Mouse (Mus musculus): ENCODE results near the gene Msi2.

The Msi2 gene

DNA sequence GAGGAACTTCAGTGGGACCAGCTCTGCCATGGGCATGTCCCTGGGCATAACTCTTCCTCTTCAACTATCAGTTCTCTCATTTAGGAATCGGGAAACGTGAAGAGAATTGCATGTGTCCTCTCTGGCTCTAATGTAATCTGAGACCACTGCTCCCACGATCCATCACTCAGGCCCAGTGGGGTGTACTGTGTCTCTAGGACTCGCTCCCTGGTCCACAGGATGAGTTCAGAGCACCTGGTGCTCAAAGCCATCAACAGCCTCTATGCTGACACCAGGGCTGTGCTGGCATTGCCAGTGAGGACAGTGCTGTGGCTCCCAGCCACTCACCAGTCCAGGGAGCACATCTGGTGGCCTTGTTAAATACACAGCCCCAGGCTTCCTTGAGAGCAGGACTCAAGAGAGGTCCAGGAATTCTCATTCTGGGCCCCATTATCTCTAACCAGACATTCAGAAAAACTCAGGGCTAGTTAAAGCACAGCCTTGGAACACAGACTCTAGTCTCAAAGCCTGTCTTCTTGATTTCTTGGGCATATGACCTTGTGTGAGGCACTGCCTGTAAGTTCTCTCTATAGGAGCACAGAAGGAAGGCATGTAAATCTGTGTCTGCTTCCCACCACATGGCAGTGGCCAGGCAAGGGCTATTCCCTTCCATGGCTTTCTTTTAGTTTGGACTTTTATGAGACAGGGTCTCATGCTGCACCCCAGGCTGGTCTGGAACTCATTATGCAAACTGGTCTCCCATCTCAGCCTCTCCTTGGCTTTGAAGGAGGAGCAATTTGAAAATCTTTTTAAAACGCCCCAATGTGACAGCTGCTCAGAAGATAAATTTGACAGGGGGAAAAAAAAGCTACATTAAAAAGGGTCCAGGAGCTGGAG, 211.5 kb downstream of the Msi2 start:
- DNase-seq: no peak

DNA sequence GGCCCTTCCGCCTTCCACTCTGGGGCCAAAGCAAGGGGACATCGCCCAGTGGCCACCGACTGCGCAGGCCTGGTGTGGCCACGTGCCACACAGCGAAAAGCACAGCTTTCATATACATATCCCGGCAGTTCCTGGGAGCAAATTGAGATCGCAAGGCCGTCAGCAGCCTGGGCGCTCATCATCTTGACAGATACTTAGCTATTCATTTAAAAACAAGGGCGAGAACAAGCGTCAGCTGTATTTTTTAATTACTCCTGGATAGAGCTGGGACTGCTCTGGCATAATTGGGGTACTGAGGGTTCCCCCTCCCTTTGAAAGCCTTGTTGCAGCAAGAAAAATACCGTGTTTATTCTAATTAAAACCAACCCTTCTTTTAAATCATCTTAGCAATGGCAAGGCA, 212.2 kb downstream of the Msi2 start:
- no peak for DNase-seq

DNA sequence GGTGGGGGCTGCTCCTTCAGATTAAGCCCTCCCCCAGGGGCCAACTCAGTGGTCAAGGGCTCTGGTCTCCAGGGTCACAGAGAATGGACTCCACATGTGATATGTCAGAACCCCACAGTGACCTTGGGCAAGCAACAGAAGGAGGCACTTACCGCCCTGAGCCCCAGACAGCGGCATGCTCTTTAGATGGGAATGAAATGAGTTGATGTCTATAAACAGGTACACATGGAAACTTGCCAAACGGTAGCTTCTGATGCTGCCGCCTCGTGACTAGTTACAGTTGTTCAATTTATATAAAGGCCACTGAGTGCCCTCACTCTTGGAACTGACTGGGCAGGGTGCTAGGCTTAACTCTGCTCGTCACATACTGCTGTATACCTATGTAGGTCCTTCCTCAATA, 215.7 kb downstream of the Msi2 start:
- no peak for DNase-seq

- no peak for DNase-seq
These were observed 219.8 kb downstream of the Msi2 start for GRCm38 (mm10) chr11:88498491-88498890.

DNA sequence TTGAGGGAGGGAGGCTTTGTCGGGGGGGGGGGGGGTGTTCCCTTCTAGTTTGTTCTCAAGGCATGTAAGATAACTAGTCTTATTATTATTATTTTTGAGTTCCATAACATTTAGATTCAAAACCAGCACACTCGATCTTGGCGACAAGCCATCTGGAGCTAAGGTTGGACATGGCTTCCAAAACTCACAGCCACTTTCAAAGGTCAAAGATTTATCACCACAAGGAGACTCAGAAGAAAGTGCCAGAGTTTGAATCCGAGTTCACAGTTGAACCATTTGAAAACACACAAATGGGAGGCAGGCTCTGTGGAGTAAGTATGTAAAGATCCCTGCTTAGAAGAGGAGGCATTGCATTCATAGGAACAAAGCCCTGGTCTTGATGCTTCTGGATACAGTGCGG, 221.9 kb downstream of the Msi2 start:
- DNase-seq: no peak

- DNase-seq: no peak
These were observed 222.6 kb downstream of the Msi2 start for GRCm38 (mm10) chr11:88495759-88496158.

- no peak for DNase-seq
These were observed 223.3 kb downstream of the Msi2 start for GRCm38 (mm10) chr11:88495018-88495417.

DNA sequence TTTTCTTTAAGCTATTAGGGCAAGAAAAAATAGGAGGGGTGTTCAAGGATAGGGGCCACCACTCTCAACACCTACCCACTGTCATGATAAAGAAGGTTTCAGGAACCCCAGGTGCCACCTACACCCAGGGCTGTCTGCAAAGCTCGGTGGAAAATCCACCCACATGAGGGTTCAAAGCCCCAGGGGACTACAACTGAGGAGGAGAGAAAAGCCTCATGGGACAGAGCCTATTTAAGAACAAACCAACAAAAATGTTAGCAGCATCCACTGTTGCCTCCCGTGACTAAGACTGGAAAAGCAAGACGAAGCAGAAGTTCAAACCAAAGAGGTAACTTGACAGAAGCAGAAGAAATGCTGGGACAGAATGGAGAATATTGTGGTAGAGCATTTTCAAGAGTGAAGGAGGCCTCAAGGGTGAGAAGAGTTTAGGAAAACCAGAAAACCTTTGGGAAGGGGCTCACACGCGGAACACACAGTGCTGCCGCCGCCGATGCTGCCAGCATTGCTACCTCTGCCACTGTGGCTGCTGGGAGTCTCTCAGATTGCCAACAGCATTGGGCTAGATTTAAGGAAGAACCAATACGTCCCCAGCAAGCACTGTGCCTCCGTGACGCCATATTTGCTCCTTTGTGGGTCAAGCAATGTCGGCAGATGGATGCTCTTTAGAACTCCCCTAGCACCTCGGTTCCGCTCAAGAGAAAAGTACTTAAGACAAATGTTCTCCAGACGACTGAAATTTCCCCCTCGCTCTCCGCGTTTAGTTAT, 224.3 kb downstream of the Msi2 start:
- no peak for DNase-seq

DNA sequence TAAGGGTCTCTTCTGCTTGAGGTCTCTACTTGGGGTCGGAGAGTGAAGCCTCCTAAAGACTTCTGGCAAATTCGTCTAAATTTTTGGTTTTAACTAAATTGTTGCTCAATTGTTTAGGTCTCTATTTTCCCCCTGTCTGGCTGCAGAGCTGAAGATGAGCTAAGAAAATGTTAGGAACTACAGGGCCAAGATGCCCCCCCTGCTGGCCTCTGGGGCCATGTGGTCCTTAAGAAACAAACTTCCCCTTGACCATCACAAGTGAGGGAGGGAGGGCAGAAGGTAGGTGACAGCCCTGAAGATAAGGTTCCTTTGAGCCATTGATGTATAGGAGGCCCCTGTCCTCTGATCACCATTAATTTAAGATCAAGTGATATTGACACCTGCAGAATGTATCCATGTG, 225.7 kb downstream of the Msi2 start:
- DNase-seq: no peak

DNA sequence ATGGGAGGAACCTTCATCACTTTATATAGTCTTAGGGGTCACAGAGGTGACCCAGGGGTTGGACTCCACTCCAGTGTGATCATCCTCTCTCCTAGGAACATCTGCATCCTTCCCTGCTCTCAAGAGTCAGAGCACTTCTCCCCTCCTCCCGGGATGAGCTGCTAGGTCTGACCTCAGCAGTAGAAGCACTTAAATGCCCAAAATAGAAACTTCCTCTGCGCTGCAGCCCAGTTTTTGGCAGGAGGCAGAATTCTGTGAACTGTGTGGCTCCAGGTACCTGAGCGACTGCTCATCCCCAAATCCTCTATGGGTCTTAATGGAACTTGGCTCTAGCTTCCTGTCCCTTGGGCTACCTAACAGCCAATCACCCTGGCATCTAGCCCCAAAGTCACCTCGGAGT, 228.3 kb downstream of the Msi2 start:
- no peak for DNase-seq

GRCm38 (mm10) chr11:88488941-88489724, 229.2 kb downstream of the Msi2 start:
- no peak for DNase-seq

DNA sequence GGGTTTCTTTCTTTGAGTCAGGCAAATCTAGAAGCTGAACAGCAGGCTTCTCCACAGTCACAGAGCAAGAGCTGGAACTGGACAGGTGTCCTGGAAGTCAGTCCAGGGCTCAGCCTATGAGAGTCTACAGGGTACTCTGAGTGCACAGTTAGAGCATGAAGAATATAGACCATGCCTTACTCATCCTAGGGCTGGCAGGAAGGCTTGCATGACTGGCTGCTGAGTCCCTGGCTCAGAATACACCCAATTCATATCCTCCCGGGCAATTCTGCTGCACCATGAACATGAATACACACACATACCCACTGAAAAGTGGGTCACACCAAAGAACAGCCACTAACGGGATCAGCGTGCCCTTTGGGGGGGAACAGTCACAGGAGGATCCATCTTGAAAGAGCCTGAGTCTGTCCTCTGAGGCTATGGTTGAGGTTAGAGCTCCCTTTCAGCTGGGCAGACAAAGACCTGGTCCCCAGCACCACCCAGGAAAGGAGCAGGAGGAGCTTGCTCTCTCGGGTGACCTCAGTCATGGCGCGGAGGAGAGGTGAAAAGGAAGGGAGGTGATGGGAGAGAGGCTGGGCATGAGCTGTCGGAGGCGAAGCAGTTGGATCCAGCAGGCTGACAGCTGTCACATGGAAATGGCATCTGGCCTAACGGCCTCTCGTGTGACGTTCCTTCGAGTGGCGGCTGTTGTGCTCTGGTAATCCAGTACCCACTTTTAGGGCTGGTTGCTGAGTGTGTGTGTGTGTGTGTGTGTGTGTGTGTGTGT, 230.0 kb downstream of the Msi2 start:
- DNase-seq: no peak

GRCm38 (mm10) chr11:88485987-88486386, 232.3 kb downstream of the Msi2 start:
- DNase-seq: peak; percentile 17

DNA sequence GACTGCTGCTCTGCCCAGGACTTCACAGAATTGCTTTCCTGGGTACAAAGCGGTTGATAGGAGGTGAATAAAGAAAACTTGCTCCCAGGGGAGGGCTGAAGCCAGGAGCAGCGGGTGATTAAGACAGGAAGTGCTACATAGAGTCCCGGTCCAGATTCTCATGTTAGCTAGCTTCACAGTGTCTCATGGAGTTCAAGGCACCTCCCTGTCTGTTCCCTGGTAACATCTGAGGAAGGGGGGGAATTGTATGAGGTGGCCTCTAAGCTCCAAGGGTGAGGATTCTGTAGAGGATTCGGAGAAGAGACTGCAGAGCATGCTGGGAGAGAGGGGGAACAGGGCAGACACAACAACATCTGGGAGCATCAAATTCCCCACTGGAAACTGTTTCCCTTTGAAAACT, 233.2 kb downstream of the Msi2 start:
- no peak for DNase-seq

GRCm38 (mm10) chr11:88484047-88484446, 234.3 kb downstream of the Msi2 start:
- no peak for DNase-seq

DNA sequence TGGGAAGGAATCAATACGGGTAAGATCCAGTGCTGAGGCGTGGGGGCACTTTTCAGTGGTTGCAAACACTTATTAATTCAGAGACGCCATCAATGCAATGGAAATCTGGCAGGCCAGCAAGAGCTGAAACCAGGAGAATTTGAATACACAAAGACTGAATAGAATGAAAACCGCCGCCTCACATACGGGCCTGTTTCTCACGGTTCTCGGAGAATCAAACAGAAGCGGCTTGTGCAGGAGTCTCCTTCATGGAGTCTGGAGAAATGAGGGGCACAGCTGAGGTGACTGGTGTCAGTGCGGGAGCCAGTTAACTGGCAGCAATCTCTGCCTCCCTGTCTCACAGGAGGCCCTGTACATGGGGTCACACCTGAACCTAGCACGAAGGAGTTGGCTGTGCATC, 235.7 kb downstream of the Msi2 start:
- no peak for DNase-seq

GRCm38 (mm10) chr11:88482236-88482635, 236.1 kb downstream of the Msi2 start:
- DNase-seq: no peak

DNA sequence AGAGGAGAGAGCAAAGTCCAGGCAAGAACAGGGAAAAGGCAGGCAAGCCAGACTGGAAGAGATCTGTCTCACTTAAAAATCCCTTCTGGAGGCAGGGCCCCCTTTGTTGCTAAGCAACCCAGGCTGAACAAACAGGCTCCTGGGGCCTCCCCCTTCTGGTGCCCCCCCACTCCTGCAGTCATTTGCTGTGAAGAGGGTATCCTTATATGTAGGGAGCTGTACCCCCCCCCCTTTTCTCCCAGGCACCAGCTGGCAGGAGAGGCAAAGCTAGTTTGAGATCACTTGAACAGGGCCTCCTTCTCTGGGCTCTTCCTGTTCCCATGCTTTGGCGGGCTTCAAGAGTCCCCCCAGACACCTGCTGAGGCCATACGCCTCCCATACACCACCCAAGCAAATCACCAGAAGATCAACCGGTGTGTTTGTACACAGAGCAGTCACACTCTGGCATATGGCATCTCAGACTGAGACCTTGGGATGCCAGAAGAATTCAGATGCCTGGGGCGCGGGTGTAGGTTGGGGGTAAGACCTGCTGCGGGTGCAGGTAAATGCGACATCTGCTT, 236.6 kb downstream of the Msi2 start:
- peak; percentile 37 for DNase-seq

DNA sequence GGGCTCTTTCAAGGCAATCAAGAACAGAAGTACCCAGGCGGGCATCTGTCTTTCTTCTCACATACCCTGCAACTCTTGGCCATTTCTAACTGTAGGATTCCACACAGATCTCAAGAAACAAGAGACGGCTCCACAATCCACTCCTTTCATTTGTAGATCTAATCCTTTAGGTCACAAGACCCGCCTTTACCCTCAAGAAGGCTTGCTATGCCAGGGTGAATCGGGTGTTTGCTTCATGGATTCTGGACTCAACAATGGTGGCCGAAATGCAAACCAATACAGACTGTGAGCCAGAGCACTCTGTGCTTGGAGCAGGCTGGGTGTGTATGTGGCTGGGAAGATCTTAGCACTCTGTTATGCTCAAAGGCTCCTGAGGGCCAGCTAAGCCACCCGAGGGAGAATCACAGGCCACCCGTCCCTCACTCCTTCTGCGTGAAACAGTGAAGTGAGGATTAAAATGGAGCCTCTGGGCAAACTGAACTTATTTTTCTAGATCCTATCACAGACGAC, 237.2 kb downstream of the Msi2 start:
- no peak for DNase-seq

DNA sequence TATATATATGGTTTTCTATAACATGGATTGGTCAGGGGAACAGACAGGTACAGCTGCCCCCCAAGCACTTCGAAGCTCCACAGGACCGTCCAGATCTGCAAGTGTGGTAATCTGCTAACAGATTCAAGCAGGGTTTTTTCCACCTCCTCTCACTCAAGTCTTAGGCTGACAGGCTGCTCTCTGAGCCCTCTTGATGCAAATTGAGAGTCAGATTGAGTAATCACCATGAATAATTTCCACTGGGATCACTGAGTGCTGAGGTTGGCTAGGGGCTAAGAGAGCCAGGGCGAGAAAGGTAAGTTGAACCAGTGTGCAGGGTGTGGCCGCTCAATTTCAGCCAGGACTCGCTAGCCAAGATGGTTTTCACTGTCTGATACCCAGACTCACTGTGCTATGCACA, 238.8 kb downstream of the Msi2 start:
- DNase-seq: no peak

DNA sequence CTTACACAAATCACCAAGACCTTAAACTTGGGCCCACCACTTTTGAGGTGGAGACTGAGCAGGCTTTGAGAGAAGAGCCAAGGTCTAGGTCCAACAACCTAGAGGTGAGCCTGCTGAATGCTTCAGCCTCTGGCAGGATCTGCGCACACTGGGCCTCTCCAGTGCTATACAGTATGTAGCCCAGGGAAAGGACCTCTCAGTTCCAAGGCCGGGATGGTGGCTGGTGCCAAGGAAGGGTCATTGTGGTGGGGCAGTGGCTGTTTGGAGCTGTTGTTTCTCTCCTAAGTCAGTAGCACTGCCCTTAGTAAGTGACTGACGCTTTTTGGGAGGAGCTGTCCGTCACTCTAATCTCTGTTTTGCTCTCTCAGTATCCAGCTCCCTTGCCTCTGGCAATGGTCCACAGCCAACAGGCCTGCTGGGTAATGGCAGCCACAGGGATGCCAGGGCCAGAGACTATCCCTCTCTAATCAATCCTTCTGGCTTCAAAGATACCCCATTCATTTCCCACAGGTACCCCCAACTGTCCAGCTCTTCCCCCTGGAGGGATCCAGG, 243.3 kb downstream of the Msi2 start:
- no peak for DNase-seq

DNA sequence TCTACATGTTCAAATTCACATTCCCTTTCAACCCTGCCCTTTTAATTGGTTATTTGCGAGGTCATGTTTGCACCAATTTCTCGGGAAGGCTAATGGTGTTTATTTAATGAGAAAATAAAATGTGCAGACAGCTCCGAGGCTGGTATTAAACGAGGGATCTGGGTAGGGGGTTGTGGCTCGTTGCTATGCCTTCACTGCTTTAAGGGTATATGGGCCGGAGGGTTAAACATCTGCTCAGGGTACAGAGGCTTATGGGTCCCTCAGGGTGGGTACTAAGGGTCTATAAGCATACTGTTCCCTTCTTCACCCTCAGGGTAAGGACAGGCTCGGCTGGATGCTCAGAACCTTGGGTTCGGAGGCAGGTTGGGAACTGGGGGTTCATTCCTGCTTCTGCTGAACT, 245.6 kb downstream of the Msi2 start:
- no peak for DNase-seq

Data from thymus, postnatal 25 days (tissue).